Comparison of ENCODE assay signal across 11 mouse cellular contexts in the genomic region with DNA sequence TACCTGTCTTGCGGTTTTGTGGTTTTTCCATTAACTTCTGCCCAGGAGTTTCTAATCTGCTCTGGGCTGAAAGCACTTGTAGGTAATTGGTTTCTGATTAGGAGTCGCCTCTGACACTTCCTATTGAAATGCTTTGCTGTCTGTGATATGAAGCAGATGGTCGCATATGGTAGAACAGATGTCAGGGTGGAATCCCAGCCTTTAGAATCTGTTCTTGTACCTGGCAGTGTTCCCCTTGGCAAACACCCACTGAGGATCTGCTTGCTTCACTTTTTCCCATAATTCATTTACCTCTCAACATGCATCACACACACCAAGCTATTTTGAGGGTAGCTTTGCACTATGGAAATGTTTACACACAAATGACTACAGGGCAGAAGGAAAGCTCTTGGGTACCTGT. TPM values are rescaled to one million over a fixed set of nuclear protein-coding genes. Genes with fewer than 3 reads are reported as not detected.
DNase-seq lines count a peak whose midpoint lies in the region; ATAC-seq and TF ChIP-seq lines count a peak whose summit lies in the region.
"Had no signal": no experiment of that assay in that cellular context is flagged by ENCODE, and none has a peak within 500 bp of the region (broad histone marks: within the 10 kb centered on the region; RNA-seq: fewer than 3 reads in every experiment).

No protein-coding gene starts in this region.

- H3K4me3 ChIP-seq in limb, embryonic 14.5 days (replicated peaks; ENCODE audit: low read length) = no peak overlapping the region
- no peak overlapping the region for H3K4me3 ChIP-seq in limb, embryonic 10.5 days
- H3K4me3 ChIP-seq: embryonic facial prominence, embryonic 15.5 days; liver, embryonic 13.5 days had no signal

- no peak overlapping the region for H3K4me2 ChIP-seq in limb, embryonic 14.5 days (replicated peaks; ENCODE audit: low read depth, low read length, severe bottlenecking)
- H3K4me2 ChIP-seq: embryonic facial prominence, embryonic 15.5 days; liver, embryonic 13.5 days had no signal

- TF ChIP-seq POLR2A in limb, embryonic 14.5 days (IDR thresholded peaks at IDR 0.05; ENCODE audit: borderline replicate concordance, extremely low read depth, insufficient read depth, insufficient read length) = no peak

- no peaks in the 10 kb centered on the region for H3K36me3 ChIP-seq in limb, embryonic 14.5 days (ENCODE audit: control insufficient read depth, insufficient read depth, low read length)
- no peaks in the 10 kb centered on the region for H3K36me3 ChIP-seq in limb, embryonic 10.5 days
- H3K36me3 ChIP-seq: embryonic facial prominence, embryonic 15.5 days; G1E; liver, embryonic 13.5 days had no signal

- H3K27me3 ChIP-seq in limb, embryonic 14.5 days (ENCODE audit: control insufficient read depth, insufficient read depth, low read length) = no peaks in the 10 kb centered on the region
- no peaks in the 10 kb centered on the region for H3K27me3 ChIP-seq in limb, embryonic 10.5 days (ENCODE audit: low read depth, poor library complexity, severe bottlenecking)
- H3K27me3 ChIP-seq: embryonic facial prominence, embryonic 15.5 days; liver, embryonic 13.5 days had no signal

- peaks cover 20% of the 10 kb centered on the region for H3K4me1 ChIP-seq in limb, embryonic 14.5 days (ENCODE audit: control insufficient read depth, insufficient read depth, low read length)
- peaks cover 38% of the 10 kb centered on the region for H3K4me1 ChIP-seq in limb, embryonic 10.5 days

- no peak overlapping the region for H3K27ac ChIP-seq in limb, embryonic 14.5 days (replicated peaks; ENCODE audit: low read depth, low read length)
- H3K27ac ChIP-seq in limb, embryonic 10.5 days = no peak overlapping the region
- H3K27ac ChIP-seq: embryonic facial prominence, embryonic 15.5 days; liver, embryonic 13.5 days had no signal

- H3K9me3 ChIP-seq in limb, embryonic 14.5 days (ENCODE audit: control insufficient read depth, low read length) = no peaks in the 10 kb centered on the region
- no peaks in the 10 kb centered on the region for H3K9me3 ChIP-seq in limb, embryonic 10.5 days (replicated peaks)
- H3K9me3 ChIP-seq: embryonic facial prominence, embryonic 15.5 days; liver, embryonic 13.5 days had no signal

- WGBS in limb, embryonic 14.5 days = 21% methylated on average over 3 of the region's 3 CpGs
- WGBS in limb, embryonic 10.5 days = 19% methylated on average over 3 of the region's 3 CpGs

- no peak for ATAC-seq in limb, embryonic 14.5 days (ENCODE audit: low FRiP score, low read depth)

- H3K9ac ChIP-seq in limb, embryonic 14.5 days (ENCODE audit: low read depth, low read length, severe bottlenecking) = no peak overlapping the region
- H3K9ac ChIP-seq: embryonic facial prominence, embryonic 15.5 days; liver, embryonic 13.5 days had no signal

- peak; percentile 62 for DNase-seq in limb, embryonic 14.5 days (ENCODE audit: low spot score)
- DNase-seq in limb, embryonic 10.5 days (ENCODE audit: low spot score) = no peak
- DNase-seq in embryo, embryonic 11 days = peak; percentile 44
- peak; percentile 80 to 94 for DNase-seq in layer of hippocampus, adult 18-20 months (ENCODE audit: low spot score in 2 of 2)
- DNase-seq in right cerebral cortex, postnatal 14 days = peak; percentile 57
- no peak for DNase-seq in adrenal gland, adult 8-10 months
- DNase-seq in gastrocnemius, postnatal 4 days (ENCODE audit: low spot score in 2 of 2) = no peak
- no peak for DNase-seq in Muller cell, postnatal 12 days (ENCODE audit: inconsistent ontology term)
- DNase-seq: liver, embryonic 13.5 days had no signal

RNA-seq across cellular contexts. Expression of a gene that starts 44.2 kb away (rescaled TPM):
- 39.1 and 46.6 TPM in 2 replicates for polyA plus RNA-seq in limb, embryonic 14.5 days (2012; rRNA removed)
- 43.3 and 45.7 TPM in 2 replicates for polyA plus RNA-seq in limb, embryonic 14.5 days (2014; fragmentation: Nextera tagmentation; extraction: Ambion mirVana)
- 34.4 and 34.8 TPM in 2 replicates for polyA plus RNA-seq in limb, embryonic 10.5 days (2016; fragmentation: Nextera tagmentation; extraction: Ambion mirVana)
- total RNA-seq in layer of hippocampus, adult 18-20 months (2021) = 10 to 100 TPM; 23.7 to 24.4 TPM
- 10 to 100 TPM; 43.6 to 52.4 (median 45.8) TPM for total RNA-seq in adrenal gland, adult 8-10 months (2022)
- total RNA-seq in gastrocnemius, postnatal 4 days (2021) = 10 to 100 TPM; 48.7 to 52.2 TPM
- polyA plus RNA-seq: G1E had no signal

Comparison
In these comparisons a context has a peak if more than half of its experiments do, and no peak if none do; other contexts are left out.
1. DNase-seq: peak in limb, embryonic 14.5 days (single experiment), embryo, embryonic 11 days (single experiment), layer of hippocampus, adult 18-20 months (2 of 2) and right cerebral cortex, postnatal 14 days (single experiment); none in limb, embryonic 10.5 days (single experiment), adrenal gland, adult 8-10 months (single experiment), gastrocnemius, postnatal 4 days (0 of 2) and Muller cell, postnatal 12 days (single experiment).